Mouse (Mus musculus) 3134 (cell line): ENCODE results near the gene Stk40.
"Not testable (repeated sequence)": the region's sequence is repeated elsewhere in the genome, so short reads cannot be mapped to it uniquely, and the experiment has no call there.

Experiments
- DNase-seq: peaks from one replicate; pipeline ENCODE4 v3.0.0-alpha.2; 2011; ENCODE audit warnings: low spot score; ENCODE audit not compliant: insufficient read length; ENCODE audit errors: extremely low read depth

Gene Stk40

DNA sequence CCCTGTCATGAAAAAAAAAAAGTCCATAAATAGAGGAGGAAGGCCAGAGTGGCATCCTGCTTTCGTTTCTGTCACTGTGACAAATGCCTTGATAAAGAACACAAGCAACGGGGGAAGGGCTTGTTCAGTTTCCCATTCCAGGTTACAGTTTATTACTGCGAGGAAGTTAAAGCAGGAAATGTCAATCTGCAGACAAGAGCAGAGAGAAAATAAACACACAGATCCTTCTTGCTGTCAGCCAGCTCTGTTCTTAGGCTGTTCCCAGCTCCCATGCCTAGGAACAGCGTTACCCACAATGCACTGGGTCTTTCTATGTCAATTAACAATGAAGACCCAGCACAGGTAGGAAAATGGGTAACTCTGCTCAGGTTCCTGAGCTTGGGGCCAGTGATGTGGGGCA lies 51.4 kb downstream of the Stk40 start:
- no peak for DNase-seq

DNA sequence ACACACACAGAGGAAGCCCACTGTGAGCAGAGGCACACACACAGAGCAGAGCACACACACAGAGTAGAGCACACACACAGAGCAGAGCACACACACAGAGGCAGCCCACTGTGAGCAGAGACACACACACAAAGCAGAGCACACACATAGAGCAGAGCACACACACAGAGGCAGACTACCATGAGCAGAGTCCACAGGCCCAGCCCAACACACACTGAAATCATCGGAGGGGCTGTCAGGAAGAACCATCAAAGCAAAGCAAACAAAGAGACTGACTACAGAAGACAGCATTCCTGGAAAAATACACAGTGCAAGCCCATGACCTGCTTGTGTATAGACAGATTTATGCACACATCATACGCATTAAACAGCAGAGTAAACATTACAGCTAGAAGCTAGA lies 52.1 kb downstream of the Stk40 start:
- DNase-seq: no peak

DNA sequence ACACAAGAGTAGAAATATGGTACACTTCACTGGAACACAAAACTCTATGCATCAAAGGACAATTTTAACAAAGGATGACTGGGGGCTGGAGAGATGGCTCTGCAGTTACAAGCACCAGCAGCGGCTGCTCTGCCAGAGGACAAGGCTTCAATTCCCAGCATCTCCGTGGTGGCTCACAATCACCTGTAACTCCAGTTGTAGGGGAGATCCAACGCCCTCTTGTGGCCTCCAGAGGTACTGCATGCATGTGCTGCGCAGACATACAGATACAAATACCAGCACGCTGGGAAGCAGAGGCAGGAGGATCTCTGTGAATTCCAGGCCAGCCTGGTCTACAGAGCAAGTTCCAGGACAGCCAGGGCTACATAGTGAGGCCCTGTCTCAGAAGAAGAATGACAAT lies 52.9 kb downstream of the Stk40 start:
- no peak for DNase-seq

DNA sequence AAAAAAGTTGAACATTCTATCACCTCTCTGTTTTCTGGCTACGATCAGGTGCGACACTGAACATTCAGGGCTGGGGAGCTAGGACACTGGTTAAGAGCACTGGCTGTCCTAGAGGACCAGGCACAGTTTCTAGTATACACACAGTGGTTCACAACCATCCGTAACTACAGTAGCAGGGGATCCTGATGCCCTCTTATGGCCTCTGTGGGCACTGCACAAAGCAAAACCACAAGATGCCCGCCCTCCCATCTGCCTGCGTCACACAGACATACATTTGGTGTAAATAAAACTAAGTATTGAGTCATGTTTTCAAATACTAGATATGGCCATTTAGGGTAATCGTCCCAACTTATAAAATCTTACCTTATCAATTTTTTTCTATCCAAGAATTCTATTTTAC lies 53.8 kb downstream of the Stk40 start:
- no peak for DNase-seq

DNA sequence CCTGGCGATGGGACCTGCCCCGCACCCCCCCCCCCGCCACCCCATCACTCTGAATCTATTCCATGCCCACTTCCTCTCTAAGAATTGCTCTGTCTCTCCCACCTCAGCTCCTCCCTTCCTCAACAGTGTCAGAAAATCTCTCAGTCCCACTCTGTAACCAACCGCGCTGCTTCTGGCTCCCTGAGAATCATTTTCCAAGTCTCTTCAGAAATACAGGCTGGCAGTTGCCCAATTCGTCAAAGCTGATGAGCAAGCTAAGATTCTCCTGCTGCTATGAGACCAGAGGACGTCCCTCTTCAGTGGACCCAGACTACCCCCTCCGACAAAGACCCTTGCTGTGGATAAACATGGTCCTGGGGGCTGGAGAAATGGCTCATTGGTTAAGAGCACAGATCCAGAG lies 55.7 kb downstream of the Stk40 start:
- no peak for DNase-seq

DNA sequence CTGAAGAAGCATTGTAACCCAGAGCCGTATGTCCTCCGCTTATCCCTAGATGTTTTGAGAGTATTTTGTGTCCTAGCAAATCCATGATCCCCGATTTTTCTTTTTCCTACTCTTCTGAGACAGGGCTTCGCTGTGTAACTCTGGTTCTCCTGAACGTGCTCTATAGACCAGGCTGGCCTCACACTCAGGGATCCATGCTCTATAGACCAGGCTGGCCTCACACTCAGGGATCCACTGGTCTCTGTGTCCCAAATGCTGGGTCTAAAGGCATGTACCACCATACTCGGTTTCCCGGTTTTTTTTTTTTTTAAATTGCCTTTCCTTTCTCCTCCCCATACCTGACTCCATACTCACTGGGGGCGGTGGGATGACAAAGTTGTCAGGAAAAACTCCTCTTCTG lies 57.2 kb downstream of the Stk40 start:
- DNase-seq: no peak

DNA sequence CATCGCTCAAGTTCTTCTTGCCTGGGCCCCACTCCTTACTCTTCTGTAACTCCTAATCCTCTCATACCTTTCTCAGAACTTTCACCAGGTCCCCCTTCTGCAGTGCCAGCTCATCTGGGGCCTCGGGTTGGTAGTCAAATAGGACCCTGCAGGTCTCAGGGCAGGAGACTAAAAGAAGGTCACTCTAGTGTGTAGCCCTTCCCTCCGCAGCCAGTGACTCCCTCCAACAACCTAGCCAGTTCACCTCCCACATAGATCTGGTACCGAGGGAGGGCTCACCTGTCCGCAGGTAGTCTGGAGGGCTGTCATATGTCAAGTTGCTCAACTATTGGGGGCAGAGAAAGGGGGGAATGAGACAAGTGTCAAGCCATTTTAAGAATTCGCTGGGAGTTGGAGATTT lies 57.7 kb downstream of the Stk40 start:
- no peak for DNase-seq

DNA sequence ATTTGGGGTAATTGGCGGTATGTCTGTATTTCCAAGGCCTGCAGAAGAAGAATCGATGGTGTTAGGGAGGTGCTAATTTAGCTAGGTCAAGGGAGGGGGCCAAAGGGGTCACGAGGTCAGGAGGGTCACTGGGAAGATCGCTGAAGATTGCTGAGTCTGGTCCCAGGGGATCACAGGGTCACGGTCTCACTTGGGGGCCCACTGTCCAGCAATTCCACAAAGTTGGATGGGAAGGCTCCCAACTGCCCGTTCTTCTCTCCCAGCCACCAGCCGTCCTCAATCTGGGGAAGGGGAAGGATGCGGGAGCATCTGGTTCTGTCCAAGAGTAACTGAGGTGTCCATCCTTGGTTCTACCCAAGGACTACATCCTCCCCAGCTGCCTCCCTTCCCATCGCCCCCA lies 58.2 kb downstream of the Stk40 start:
- no peak for DNase-seq

DNA sequence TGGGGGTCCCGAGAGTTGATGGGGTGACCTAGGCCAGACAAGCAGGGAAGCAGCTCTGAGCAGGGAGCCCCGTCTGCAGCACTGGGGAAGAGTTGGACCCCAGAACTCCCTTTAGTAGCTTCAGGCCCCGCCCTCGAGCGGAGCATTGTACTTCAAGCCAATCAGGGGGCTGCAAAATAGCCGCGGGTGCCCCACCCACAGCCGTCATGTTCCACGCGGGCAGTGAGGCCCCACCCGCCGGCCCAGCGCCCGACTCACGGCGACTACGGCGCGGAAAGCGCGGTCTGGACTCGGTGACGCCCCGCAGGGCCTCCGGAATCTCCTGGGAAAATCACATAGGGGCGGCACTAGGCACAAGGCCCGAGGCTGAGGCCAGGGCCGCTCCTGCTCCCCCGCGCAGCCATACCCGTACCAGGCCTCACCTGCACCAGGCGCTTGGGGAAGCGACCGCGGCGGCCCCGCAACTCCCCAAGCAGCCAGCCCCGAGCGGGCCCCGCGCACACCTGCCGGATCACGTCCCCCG lies 58.8 kb downstream of the Stk40 start:
- no peak for DNase-seq

DNA sequence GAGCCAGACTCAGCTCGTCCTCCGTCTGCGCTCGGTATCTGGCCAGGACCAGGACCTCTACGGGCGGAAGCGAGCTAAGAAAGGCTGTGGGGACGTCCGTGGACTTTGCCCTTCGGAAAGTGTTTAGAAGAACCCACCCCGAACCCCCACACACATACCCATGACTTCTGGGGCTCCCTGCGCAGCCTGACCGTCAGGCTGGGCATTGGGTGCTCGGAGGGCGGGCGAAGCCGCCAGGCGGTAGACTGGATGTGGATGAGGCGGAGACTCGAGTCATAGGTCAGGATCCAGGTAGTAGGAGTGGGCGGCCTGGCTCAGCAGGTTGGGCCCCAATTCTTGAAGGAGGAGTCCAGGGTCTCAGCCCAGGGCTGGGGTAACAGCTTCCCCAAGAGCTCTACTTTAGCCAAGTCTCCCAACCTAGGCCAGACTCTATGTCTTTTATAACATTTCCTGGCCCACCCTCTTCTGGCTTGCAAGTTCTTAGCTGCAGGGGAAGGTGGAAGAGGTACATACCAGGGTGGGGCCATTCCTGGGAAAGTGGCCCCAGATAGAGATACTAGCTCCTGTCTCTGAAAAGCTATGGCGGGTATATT lies 59.4 kb downstream of the Stk40 start, which contains the start of gene Sh3d21:
TSS of gene Sh3d21 (minus strand) at position 425 of the 593 bp plus-strand sequence.
- no peak for DNase-seq

DNA sequence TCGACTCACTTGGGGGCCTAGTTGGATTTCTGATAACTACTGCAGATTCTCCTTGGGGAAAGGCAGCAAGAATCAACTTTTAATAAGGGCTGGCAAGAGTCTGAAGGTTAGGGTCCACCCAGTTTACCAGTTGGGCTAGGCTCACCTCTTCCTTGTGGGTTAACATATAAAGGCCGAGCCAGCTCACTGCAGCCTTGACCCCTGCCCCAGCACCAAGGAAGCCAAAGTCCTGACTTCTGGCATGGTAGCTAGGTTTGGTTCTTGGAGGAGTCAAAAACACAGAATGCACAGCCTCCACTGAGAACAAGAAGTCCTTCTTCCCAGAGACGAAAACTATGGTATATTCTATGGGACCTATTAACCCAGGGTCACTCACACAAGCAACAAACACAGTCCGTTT lies 59.9 kb downstream of the Stk40 start:
- no peak for DNase-seq

DNA sequence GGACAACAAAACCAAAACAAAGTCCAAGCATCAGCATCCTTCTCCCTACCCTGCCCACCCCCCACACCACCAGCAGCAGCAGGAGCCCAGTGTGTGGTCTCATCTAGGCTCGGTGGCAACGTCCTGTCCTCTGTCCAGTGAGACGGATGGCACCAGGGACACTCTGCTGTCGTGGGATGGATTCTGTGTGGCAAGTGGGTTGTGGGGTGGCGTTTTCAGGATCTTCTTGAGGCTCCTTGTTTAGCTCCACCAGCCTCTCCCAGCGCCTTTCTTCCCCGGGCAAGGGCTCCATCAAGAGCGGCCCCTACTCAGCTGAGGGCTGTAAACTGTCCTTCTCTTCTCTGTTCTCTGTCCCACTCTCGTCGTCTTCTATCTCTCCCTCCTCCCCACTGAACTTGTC lies 61.3 kb downstream of the Stk40 start:
- DNase-seq: not testable (repeated sequence)

DNA sequence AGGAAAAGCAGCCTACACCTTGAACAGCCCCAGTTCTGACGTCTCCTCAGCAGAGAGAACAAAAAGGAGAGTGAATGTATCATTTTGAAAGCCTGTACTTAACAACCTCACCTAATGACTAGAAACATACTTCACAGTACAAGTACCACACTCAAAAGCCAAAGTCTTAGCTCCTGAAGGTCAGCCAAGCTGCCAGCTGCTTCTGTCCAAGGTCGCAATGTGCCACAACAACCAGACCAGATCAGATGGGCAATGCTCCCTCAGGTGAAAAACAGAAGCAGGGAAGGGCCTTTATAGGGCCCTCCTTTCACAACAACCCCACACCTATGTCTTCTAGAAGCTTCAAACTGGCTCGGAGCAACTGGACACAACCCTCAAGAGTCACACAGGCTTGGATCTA lies 62.3 kb downstream of the Stk40 start:
- DNase-seq: no peak

DNA sequence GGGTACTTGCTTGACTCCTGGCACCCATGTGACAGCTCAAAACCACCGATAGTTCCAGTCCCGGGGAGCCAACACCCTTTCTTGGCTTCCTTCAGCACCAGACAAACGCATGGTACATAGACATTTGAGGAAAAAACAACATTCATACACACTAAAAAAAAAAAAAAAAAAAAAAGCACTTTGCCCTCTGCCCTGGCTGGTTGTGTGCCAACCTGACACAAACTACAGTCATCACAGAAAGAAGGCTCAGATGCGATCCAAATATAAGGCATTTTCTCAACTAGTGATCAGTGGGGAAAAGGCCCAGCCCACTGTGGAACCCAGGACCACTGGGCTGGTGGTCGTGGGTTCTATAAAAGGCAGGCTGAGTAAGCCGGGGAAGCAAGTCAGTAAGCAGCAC lies 65.1 kb downstream of the Stk40 start:
- no peak for DNase-seq

DNA sequence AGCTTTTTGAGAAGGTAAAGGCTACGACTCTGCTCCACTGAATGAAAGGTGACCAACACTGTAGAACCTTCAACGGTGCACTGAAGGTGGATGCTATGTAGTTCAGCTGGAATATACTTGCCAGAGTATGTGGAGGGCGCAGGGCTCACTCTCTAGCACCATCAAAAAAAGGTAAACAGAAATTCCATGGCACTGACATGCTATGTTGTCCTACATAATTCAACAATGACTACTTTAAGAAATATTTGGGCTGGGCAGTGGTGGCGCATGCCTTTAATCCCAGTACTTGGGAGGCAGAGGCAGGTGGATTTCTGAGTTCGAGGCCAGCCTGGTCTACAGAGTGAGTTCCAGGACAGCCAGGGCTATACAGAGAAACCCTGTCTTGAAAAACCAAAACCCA lies 67.0 kb downstream of the Stk40 start:
- DNase-seq: not testable (repeated sequence)

DNA sequence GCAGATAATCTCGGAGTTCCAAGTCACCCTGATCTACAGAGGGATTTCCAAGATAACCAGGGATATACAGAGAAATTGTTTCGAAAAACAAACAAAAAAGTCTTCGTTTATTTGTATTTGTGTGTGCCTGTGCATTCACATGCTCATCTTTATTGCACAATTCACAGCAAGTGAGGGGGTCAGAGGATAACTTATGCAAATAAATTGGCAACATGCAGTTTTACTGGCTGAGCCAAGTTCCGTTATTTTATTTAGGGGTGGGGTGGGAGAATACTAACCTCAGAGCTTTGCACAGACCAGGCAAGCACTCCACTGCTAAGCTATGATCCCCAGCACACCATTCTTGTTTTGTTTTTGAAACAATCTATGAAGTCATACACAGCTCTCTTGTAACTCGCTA lies 70.0 kb downstream of the Stk40 start:
- no peak for DNase-seq

DNA sequence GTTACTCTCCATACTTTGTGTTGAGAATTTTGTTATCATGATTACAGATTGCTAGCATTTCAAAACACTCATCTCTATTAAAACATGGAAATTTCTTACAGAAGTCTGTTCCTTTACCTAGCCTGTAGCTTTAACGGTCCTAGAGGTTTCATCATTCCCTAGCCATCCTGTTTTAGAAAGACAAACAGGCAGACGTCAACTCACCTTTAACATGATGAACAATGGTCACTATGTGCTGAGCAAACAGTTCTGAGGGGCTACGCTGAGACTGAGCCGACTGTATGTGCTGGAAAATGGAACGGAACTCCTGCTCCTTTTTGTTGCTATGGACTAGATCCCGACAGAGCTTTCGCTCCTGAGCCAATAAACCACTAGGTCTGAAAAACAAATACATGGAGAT lies 72.2 kb downstream of the Stk40 start:
- not testable (repeated sequence) for DNase-seq

DNA sequence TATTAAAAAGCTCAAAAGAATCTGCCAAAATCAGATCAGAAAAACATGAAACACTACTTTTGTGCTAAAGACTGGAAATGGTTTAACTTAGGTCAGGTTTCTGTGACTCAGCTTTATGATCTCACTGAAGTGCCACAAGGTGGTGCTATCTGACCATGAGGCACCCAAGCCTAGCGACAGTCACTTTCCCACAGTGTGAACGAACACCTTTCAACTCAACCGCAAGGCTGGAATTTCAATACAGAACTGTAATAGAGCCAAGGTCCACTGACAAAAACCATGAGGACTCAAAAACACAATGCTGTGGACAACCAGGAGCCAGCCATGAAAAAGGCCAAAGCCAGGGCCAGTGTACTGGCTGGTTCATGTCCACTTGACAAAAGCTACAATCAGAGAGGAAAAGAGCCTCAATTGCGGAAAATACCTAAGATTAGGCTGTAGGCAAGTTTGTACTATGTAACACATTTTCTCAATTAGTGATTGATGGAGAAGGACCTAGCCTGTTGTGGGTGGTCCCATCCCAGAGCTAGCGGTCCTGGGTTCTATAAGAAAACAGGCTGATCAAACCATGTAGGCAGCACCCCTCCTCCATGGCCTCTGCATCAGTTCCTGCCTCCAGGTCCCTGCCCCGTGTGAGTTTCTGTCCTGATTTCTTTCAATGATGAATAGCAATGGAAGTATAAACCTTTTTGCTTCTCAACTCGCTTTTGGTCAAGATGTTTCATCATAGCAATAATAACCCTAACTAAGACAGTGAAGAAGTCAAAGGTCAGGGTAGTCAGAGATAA lies 77.6 kb downstream of the Stk40 start:
- DNase-seq: no peak

DNA sequence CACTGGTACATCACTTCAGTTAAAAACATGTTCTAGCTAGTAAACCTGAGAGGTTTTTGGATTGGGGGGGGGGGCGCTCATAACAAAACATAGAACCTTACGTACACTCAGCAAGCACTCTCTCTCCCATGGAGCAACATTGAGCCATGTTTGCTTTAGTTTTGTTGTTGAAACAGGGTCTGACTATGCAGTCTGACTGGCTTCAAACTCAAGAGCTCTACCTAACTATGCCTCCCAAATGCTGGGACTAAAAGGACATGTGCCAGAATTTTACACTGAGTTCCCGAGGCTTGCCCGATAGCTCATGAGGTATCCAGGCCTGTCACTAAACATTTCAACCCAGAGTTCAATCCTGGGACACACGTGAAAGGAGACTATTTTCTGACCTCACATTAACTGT lies 79.3 kb downstream of the Stk40 start:
- no peak for DNase-seq

DNA sequence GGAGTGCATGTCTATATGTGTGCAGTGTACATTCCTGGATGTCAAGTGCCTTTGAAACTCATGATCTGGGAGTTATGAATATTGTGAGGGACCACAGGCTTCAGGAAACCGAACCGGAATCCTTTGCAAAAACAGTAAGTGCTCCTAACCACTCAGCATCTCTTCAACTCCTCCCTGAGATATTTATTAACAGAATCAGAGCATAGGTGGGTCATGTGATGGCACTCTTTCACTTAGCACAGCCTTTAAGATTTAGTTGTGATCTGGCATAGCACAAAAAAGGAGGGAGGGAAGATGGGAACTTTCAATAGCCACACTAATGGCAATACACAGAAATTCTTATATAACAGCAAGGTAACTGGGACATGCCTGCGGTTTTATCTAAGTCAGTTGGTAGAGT lies 83.3 kb downstream of the Stk40 start:
- no peak for DNase-seq
